Mouse (Mus musculus) bone marrow, adult 2 months (tissue): Measurements from ENCODE around the gene Csnk1e.

Experiments
- CTCF ChIP-seq: fragments of 200-500 bp; IDR thresholded peaks from 2 replicates; pipeline ENCODE4 v1.5.1; 2011; ENCODE audit warnings: low read length, control low read depth; ENCODE audit not compliant: control insufficient read depth, insufficient read depth
- POLR2A ChIP-seq: fragments of 200-500 bp; IDR thresholded peaks from 2 replicates; pipeline ENCODE4 v1.6.1; 2011; ENCODE audit warnings: low read depth, mild to moderate bottlenecking, control low read depth, low read length, borderline replicate concordance; ENCODE audit not compliant: control insufficient read depth

GRCm38 (mm10) chr15:79387611-79388010 lies 67.8 kb downstream of the Csnk1e start:
- TF ChIP-seq CTCF (no peak), POLR2A (no peak)
